Mouse (Mus musculus): ENCODE results near the gene Fgf15.

GRCm38 (mm10) chr7:144857826-144858342 is 38.4 kb upstream of the Fgf15 start:
- TF ChIP-seq POLR2A (IDR thresholded peaks at IDR 0.05; ENCODE audit: borderline replicate concordance, insufficient read depth, low read length) (no peak), CTCF (IDR thresholded peaks at IDR 0.05; ENCODE audit: borderline replicate concordance, insufficient read depth, low read depth, low read length) (no peak)

Data from cerebellum, adult 2 months (tissue).